Mouse (Mus musculus): ENCODE measurements around the gene Srrm1. TPM values are rescaled to one million over a fixed set of nuclear protein-coding genes. Genes with fewer than 3 reads are reported as not detected.
A peak's percentile ranks its signal among the peaks of the same experiment; 100 is the strongest.

The Srrm1 gene
- polyA plus RNA-seq, 1 experiment = 124 TPM

DNA sequence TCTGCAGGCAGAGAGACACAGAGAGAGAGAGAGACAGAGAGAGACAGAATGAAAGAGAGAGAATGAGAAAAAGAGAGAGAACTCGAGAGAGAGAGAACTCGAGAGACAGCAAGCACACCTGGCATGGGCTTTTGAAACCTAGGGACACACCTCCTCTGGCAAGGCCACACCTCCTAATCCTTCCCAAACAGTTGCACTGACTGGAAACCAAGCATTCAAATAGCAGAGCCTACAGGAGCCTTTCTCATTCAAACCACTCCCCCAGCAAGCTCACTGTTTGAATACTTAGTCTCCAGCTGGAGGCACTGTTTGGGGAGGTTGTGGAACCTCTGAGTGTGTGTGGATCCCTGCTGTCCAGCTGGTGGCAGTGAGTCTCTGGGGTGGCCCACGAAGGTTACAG, 39.7 kb upstream of the Srrm1 start:
- no peak overlapping the region for H3K4me3 ChIP-seq (replicated peaks; ENCODE audit: insufficient read depth, low read depth, low read length)
- no peak for DNase-seq
- 73% methylated on average over 3 of the region's 3 CpGs for WGBS

DNA sequence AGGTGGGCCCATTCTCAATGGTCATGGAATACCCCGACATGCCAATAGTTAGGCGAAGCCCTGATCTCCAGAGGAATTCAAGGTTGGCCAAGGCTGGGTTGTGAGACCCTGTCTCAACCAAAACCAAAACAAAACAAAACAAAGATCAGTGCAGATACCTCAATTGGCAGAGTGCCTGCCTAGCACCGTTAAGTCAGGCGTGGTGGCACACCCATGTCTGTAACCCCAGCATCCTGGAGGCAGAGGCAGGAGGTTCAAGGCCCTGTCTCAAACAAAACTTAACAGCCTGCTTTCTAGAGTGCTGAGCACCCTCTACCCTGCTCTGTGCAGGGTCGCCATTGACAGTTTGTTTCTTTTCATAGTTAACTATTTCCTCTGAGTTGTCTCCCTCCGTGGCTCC, 37.9 kb upstream of the Srrm1 start:
- no peak for TF ChIP-seq CTCF (IDR thresholded peaks at IDR 0.05; ENCODE audit: borderline replicate concordance, insufficient read depth, low read depth, low read length)
- TF ChIP-seq POLR2A (IDR thresholded peaks at IDR 0.05; ENCODE audit: borderline replicate concordance, insufficient read depth, low read length) = no peak
- no peaks in the 10 kb centered on the region for H3K4me1 ChIP-seq (ENCODE audit: control insufficient read depth, insufficient read depth, low read length)
- DNase-seq = no peak
- no peaks in the 10 kb centered on the region for H3K27me3 ChIP-seq (ENCODE audit: control insufficient read depth, insufficient read depth, low read length)
- no peak overlapping the region for H3K4me3 ChIP-seq (replicated peaks; ENCODE audit: insufficient read depth, low read depth, low read length)
- 52% methylated on average over 6 of the region's 6 CpGs for WGBS
- no peak overlapping the region for H3K27ac ChIP-seq (ENCODE audit: insufficient read depth, low read length)

More for the DNA sequence above, 39.7 kb upstream of the Srrm1 start:
- no peaks in the 10 kb centered on the region for H3K4me1 ChIP-seq (ENCODE audit: control insufficient read depth, insufficient read depth, low read length)
- TF ChIP-seq CTCF (IDR thresholded peaks at IDR 0.05; ENCODE audit: borderline replicate concordance, insufficient read depth, low read depth, low read length) (no peak), POLR2A (IDR thresholded peaks at IDR 0.05; ENCODE audit: borderline replicate concordance, insufficient read depth, low read length) (no peak)
- H3K27me3 ChIP-seq (ENCODE audit: control insufficient read depth, insufficient read depth, low read length) = no peaks in the 10 kb centered on the region
- H3K27ac ChIP-seq (ENCODE audit: insufficient read depth, low read length) = no peak overlapping the region

- no peaks in the 10 kb centered on the region for H3K27me3 ChIP-seq (ENCODE audit: control insufficient read depth, insufficient read depth, low read length)
- WGBS = 22% methylated on average over 10 of the region's 10 CpGs
- H3K27ac ChIP-seq (ENCODE audit: insufficient read depth, low read length) = no peak overlapping the region
- DNase-seq = no peak
- TF ChIP-seq CTCF (IDR thresholded peaks at IDR 0.05; ENCODE audit: borderline replicate concordance, insufficient read depth, low read depth, low read length) (no peak), POLR2A (IDR thresholded peaks at IDR 0.05; ENCODE audit: borderline replicate concordance, insufficient read depth, low read length) (no peak)
- no peak overlapping the region for H3K4me3 ChIP-seq (replicated peaks; ENCODE audit: insufficient read depth, low read depth, low read length)
- H3K4me1 ChIP-seq (ENCODE audit: control insufficient read depth, insufficient read depth, low read length) = no peaks in the 10 kb centered on the region
These were observed 32.5 kb upstream of the Srrm1 start for GRCm38 (mm10) chr4:135385614-135386013.

DNA sequence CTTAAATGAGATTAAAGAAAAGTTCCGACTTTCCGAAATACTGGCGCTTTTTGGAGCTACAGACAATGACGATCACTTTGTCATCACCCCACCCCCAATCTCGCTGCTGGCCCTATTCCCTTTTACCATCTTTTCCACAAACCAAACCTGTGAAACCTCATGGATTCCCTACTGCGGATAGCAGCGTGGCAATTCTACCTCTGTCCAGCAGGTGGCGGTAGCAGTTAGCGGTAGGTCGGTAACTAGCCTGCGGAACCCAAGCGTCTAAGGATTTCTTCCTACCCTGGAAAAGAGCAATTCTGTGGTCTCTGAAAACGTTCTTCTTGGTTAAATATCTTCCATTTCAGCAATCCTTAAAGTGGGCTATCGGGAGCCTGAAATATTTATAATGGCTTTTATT, 29.2 kb upstream of the Srrm1 start:
- peak; percentile 67 to 78 for DNase-seq
- no peak overlapping the region for H3K27ac ChIP-seq (ENCODE audit: insufficient read depth, low read length)
- WGBS = 2% methylated on average over 14 of the region's 14 CpGs
- TF ChIP-seq POLR2A (IDR thresholded peaks at IDR 0.05; ENCODE audit: borderline replicate concordance, insufficient read depth, low read length) = no peak
- TF ChIP-seq CTCF (IDR thresholded peaks at IDR 0.05; ENCODE audit: borderline replicate concordance, insufficient read depth, low read depth, low read length) = peak; percentile 97
- H3K4me1 ChIP-seq (ENCODE audit: control insufficient read depth, insufficient read depth, low read length) = no peaks in the 10 kb centered on the region
- no peaks in the 10 kb centered on the region for H3K27me3 ChIP-seq (ENCODE audit: control insufficient read depth, insufficient read depth, low read length)
- H3K4me3 ChIP-seq (replicated peaks; ENCODE audit: insufficient read depth, low read depth, low read length) = no peak overlapping the region

- DNase-seq = no peak
- Histone ChIP-seq H3K4me3 (replicated peaks; ENCODE audit: insufficient read depth, low read depth, low read length) (no peak overlapping the region), H3K4me1 (ENCODE audit: control insufficient read depth, insufficient read depth, low read length) (no peaks in the 10 kb centered on the region), H3K27me3 (ENCODE audit: control insufficient read depth, insufficient read depth, low read length) (no peaks in the 10 kb centered on the region), H3K27ac (ENCODE audit: insufficient read depth, low read length) (no peak overlapping the region)
- WGBS = 70% methylated on average over 8 of the region's 8 CpGs
- TF ChIP-seq CTCF (IDR thresholded peaks at IDR 0.05; ENCODE audit: borderline replicate concordance, insufficient read depth, low read depth, low read length) (no peak), POLR2A (IDR thresholded peaks at IDR 0.05; ENCODE audit: borderline replicate concordance, insufficient read depth, low read length) (no peak)
These were observed 28.2 kb upstream of the Srrm1 start for GRCm38 (mm10) chr4:135381355-135381754.

GRCm38 (mm10) chr4:135377241-135377640, 24.1 kb upstream of the Srrm1 start:
- WGBS = 77% methylated on average over 11 of the region's 11 CpGs
- no peak for TF ChIP-seq CTCF (IDR thresholded peaks at IDR 0.05; ENCODE audit: borderline replicate concordance, insufficient read depth, low read depth, low read length)
- TF ChIP-seq POLR2A (IDR thresholded peaks at IDR 0.05; ENCODE audit: borderline replicate concordance, insufficient read depth, low read length) = no peak

GRCm38 (mm10) chr4:135375444-135375843, 22.3 kb upstream of the Srrm1 start:
- Histone ChIP-seq H3K4me1 (ENCODE audit: control insufficient read depth, insufficient read depth, low read length) (no peaks in the 10 kb centered on the region), H3K27me3 (ENCODE audit: control insufficient read depth, insufficient read depth, low read length) (no peaks in the 10 kb centered on the region), H3K27ac (ENCODE audit: insufficient read depth, low read length) (no peak overlapping the region), H3K4me3 (replicated peaks; ENCODE audit: insufficient read depth, low read depth, low read length) (no peak overlapping the region)
- DNase-seq = no peak
- 61% methylated on average over 3 of the region's 3 CpGs for WGBS
- TF ChIP-seq CTCF (IDR thresholded peaks at IDR 0.05; ENCODE audit: borderline replicate concordance, insufficient read depth, low read depth, low read length) (0 out of 2 replicates have a peak, but pooled peaks have one; percentile 25), POLR2A (IDR thresholded peaks at IDR 0.05; ENCODE audit: borderline replicate concordance, insufficient read depth, low read length) (no peak)

More at GRCm38 (mm10) chr4:135377241-135377640, 24.1 kb upstream of the Srrm1 start:
- no peak overlapping the region for H3K4me3 ChIP-seq (replicated peaks; ENCODE audit: insufficient read depth, low read depth, low read length)
- H3K27me3 ChIP-seq (ENCODE audit: control insufficient read depth, insufficient read depth, low read length) = no peaks in the 10 kb centered on the region
- no peak for DNase-seq
- no peak overlapping the region for H3K27ac ChIP-seq (ENCODE audit: insufficient read depth, low read length)
- no peaks in the 10 kb centered on the region for H3K4me1 ChIP-seq (ENCODE audit: control insufficient read depth, insufficient read depth, low read length)

DNA sequence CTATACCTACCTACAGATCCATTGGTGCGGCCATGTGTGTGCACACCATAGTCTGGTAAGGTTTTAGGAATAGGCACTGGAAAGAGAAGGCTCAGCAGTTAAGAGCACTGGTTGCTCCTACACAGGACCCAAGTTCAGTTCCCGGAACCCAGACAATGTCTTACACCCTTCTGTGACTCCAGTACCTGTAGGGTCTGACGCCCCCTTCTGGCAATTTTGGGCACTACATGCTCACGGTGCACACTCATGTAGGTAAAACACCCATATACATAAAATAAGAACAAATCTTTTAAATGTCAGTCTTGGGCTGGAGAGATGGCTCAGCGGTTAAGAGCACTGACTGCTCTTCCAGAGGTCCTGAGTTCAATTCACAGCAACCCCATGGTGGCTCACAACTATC, 20.2 kb upstream of the Srrm1 start:
- Histone ChIP-seq H3K27ac (ENCODE audit: insufficient read depth, low read length) (no peak overlapping the region), H3K4me1 (ENCODE audit: control insufficient read depth, insufficient read depth, low read length) (no peaks in the 10 kb centered on the region), H3K27me3 (ENCODE audit: control insufficient read depth, insufficient read depth, low read length) (no peaks in the 10 kb centered on the region), H3K4me3 (replicated peaks; ENCODE audit: insufficient read depth, low read depth, low read length) (no peak overlapping the region)
- no peak for DNase-seq
- TF ChIP-seq POLR2A (IDR thresholded peaks at IDR 0.05; ENCODE audit: borderline replicate concordance, insufficient read depth, low read length) (no peak), CTCF (IDR thresholded peaks at IDR 0.05; ENCODE audit: borderline replicate concordance, insufficient read depth, low read depth, low read length) (peak; percentile 25; the same call in 1 of the 2 replicates)
- WGBS = 82% methylated on average over 5 of the region's 5 CpGs

All from cerebellum, adult 2 months (tissue).